Mouse (Mus musculus) cortical plate, adult 2 months (tissue): ENCODE results near the gene Tagap. TPM values are rescaled to one million over a fixed set of nuclear protein-coding genes. Genes with fewer than 3 reads are reported as not detected.
"Not testable (repeated sequence)": the region's sequence is repeated elsewhere in the genome, so short reads cannot be mapped to it uniquely, and the experiment has no call there.

Source experiments
- H3K27ac ChIP-seq: fragments of 200-500 bp; 2 replicates; pipeline ENCODE4 v1.5.1; 2012; ENCODE audit warnings: low read length, control low read depth, inconsistent platforms; ENCODE audit not compliant: insufficient read depth
- H3K4me1 ChIP-seq: fragments of 200-500 bp; 2 replicates; pipeline ENCODE4 v1.6.1; 2011; ENCODE audit warnings: low read length; ENCODE audit not compliant: control insufficient read depth, insufficient read depth
- H3K4me3 ChIP-seq: fragments of 200-500 bp; 2 replicates; pipeline ENCODE4 v1.5.1; 2011; ENCODE audit warnings: mild to moderate bottlenecking, low read length, control low read depth; ENCODE audit not compliant: insufficient read depth
- CTCF ChIP-seq: fragments of 200-500 bp; IDR thresholded peaks from 2 replicates; pipeline ENCODE4 v1.5.1; 2011; ENCODE audit warnings: mild to moderate bottlenecking, control low read depth, low read length; ENCODE audit not compliant: insufficient read depth; ENCODE audit errors: extremely low read depth
- POLR2A ChIP-seq: fragments of 200-500 bp; IDR thresholded peaks from 2 replicates; pipeline ENCODE4 v1.6.1; 2011; ENCODE audit warnings: mild to moderate bottlenecking, low read length, control low read depth; ENCODE audit not compliant: insufficient read depth; ENCODE audit errors: extremely low read depth
- polyA plus RNA-seq: library from polyadenylated mRNA; depleted of rRNA; stranded (reverse); fragments of >200 nt; gene quantifications from 2 replicates; pipeline ENCODE4 v1.2.3, GENCODE M21; 2012

Gene Tagap
- polyA plus RNA-seq, 1 experiment: 1.0 TPM

- Histone ChIP-seq H3K27ac (no peak overlapping the region), H3K4me1 (no peaks in the 10 kb centered on the region), H3K4me3 (no peak overlapping the region)
- TF ChIP-seq POLR2A (no peak), CTCF (no peak)
Observed at GRCm38 (mm10) chr17:7931096-7931990, 5.5 kb downstream of the Tagap start.

GRCm38 (mm10) chr17:7932121-7932520, 6.3 kb downstream of the Tagap start:
- not testable (repeated sequence) for H3K27ac ChIP-seq, H3K4me3 ChIP-seq, H3K4me1 ChIP-seq

DNA sequence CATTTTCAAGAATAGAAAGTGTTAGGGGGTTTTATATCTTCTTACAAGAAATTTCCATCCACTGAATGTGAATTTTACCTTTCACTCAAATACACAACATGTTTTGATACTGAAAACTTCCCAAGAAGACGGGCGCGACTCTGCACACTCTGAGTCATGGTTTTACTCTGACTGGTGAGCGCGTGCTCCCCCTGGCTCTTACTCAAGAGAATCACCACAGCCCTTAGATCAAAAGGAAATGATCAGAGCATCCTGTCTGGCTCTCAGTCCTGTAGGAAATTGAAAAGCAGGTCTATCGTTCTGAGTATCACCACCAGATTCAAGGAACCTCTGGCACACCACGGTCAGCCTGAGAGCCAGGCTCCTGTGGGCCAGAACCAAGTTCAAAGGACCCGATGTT, 13.8 kb downstream of the Tagap start:
- H3K4me1 ChIP-seq: no peaks in the 10 kb centered on the region
- TF ChIP-seq CTCF (peak; percentile 60), POLR2A (no peak)
- H3K27ac ChIP-seq: no peak overlapping the region
- no peak overlapping the region for H3K4me3 ChIP-seq

DNA sequence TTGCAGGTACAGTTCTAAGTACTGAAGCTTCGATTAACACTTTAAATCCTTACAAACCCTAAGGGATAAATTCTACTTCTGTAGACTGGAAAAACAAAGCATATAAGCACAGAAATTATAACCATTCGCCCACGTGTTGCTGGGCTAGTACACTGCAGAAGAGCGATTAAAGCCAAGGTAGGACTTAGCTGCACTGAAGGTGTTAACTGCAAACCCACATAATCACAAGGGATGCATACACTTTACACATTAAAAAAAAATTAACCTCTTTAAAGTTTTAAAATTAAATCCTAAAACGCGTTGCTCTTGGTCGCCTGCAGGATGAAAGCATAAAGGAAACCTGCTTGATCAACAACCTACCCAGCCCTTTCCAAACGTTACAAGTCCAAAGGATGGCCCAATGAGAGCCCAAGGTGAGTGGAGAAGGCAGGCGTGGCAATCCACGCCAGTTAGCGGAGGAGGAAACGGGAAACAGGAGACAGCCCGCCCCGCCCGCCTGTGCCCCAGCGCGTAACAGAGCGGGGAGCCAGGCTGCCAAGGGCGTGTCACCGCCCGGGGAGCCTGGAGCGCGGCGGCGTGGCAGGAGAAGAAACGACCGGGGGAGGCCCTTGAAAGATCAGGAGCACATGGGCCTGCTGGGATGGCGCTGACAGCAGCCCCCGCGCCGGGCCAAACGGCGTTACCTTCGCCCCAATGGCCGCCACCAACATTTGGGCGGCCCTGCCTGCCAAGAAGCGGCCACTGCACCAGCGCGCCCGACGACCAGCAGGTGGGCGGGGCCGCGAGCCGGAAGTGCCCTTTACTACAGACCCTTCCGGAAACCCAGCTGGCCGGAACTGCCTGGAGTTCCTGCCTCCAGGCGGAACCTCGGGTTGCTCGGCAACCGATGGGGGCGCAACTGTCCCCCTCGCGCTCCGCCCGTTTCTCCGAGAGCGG, 19.6 kb downstream of the Tagap start, which contains the start of gene Rsph3a:
Rsph3a (plus strand) TSS at position 498 of the 936 bp plus-strand sequence.
- H3K27ac ChIP-seq: peak within 1 kb of the TSS; percentile 81; the same call in 1 of the 2 replicates
- TF ChIP-seq POLR2A: peak; percentile 25; the same call in 1 of the 2 replicates
- H3K4me3 ChIP-seq: peak within 1 kb of the TSS; percentile 55
- not testable (repeated sequence) for H3K4me1 ChIP-seq

DNA sequence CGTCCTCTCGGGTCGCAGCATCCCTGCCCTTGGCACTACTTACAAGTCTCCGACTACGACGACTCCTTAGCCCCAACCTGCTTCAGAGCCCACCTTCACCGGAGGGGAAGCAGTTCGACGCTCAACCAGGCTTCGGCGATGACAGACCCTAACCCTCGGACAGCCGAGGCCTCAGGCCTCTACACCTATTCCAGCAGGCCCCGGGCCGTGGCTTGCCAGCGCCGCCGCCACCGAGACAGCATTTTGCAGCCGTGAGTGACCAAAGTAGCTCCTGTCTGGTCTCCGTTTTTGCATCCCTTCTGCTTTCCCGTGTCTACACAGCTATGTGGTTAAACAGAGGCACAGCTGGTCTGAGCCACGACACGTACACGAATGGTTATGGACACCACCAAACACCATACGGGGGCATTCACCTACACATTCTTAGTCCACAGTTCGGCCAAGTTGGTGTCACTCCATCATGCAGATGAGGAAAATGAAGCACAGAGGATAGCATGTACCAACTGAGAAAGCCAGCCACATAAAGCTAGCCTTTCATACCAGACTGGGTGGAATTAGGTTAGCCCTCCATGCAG, 20.3 kb downstream of the Tagap start:
- H3K4me3 ChIP-seq: peak overlapping the region; percentile 55
- not testable (repeated sequence) for H3K27ac ChIP-seq, H3K4me1 ChIP-seq

DNA sequence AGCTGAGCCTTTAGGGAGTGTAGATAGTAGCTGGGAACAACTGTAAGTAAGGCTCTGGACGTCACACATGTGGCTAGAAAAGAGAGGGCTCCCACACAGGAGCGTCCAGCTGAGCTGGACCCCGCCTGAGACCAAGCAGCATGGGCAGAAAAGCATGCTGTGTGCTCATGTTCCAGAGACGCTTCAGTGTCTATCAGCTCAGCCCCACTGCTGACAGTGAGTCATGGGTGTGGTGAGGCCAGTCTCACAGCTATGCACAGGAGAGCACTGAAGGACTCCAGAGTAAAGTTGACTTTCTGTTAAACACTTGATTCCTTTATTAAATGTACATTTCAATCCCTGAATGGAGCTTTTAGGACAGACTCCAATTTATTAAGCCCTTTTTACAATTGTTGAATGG, 25.5 kb downstream of the Tagap start:
- H3K4me3 ChIP-seq, H3K27ac ChIP-seq, H3K4me1 ChIP-seq: not testable (repeated sequence)

- H3K4me3 ChIP-seq, H3K4me1 ChIP-seq, H3K27ac ChIP-seq: not testable (repeated sequence)
Observed at GRCm38 (mm10) chr17:7957242-7957641, 31.4 kb downstream of the Tagap start.

- not testable (repeated sequence) for H3K4me1 ChIP-seq, H3K4me3 ChIP-seq, H3K27ac ChIP-seq
Observed at GRCm38 (mm10) chr17:7963333-7963732, 37.5 kb downstream of the Tagap start.

GRCm38 (mm10) chr17:7964398-7964797, 38.6 kb downstream of the Tagap start:
- not testable (repeated sequence) for H3K4me3 ChIP-seq, H3K27ac ChIP-seq, H3K4me1 ChIP-seq

GRCm38 (mm10) chr17:7968490-7968889, 42.7 kb downstream of the Tagap start:
- not testable (repeated sequence) for H3K4me3 ChIP-seq, H3K27ac ChIP-seq, H3K4me1 ChIP-seq

DNA sequence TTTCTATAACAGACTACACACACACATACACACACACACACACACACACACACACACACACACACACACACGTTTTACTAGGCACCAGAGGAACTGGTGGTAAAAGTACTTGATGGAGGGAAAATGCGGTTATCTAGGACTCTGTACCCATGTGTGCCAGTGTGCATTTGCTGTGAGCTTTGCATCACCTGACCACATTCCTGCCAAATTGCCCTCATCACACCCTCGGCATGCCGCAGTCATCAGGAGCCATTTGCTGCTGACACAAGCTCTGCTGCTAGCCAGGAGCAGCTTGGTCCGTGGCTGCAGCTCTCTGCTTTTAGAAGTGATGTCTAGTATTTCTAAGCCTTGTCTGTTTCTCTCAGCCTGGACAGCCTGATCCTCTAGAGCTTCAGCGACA, 44.0 kb downstream of the Tagap start:
- not testable (repeated sequence) for H3K4me1 ChIP-seq, H3K4me3 ChIP-seq, H3K27ac ChIP-seq

GRCm38 (mm10) chr17:7983484-7983883, 57.7 kb downstream of the Tagap start:
- H3K27ac ChIP-seq, H3K4me3 ChIP-seq, H3K4me1 ChIP-seq: not testable (repeated sequence)
